Mouse (Mus musculus) kidney, adult 11 months (tissue): ENCODE data around the gene Phc2.
"Not testable (repeated sequence)": the region's sequence is repeated elsewhere in the genome, so short reads cannot be mapped to it uniquely, and the experiment has no call there.

Experiments
- DNase-seq: peaks from one replicate; pipeline ENCODE4 v3.0.0; 2022

Phc2 gene

GRCm38 (mm10) chr4:128646762-128647161 is 7.7 kb upstream of the Phc2 start:
- DNase-seq = no peak

- DNase-seq = peak; percentile 87
Observed at GRCm38 (mm10) chr4:128648567-128649255, 5.8 kb upstream of the Phc2 start.

- no peak for DNase-seq
Observed at GRCm38 (mm10) chr4:128651530-128651929, 3.0 kb upstream of the Phc2 start.

- DNase-seq = no peak
Observed at GRCm38 (mm10) chr4:128652584-128653298, 1.8 kb upstream of the Phc2 start.

- no peak for DNase-seq
Observed at GRCm38 (mm10) chr4:128655446-128655845, 944 bp downstream of the Phc2 start.

- DNase-seq = no peak
Observed at GRCm38 (mm10) chr4:128660196-128660595, 5.7 kb downstream of the Phc2 start.

GRCm38 (mm10) chr4:128661063-128661462 is 6.6 kb downstream of the Phc2 start:
- DNase-seq = no peak

- no peak for DNase-seq
Observed at GRCm38 (mm10) chr4:128664002-128664401, 9.5 kb downstream of the Phc2 start.

- not testable (repeated sequence) for DNase-seq
Observed at GRCm38 (mm10) chr4:128666362-128666761, 11.9 kb downstream of the Phc2 start.

- DNase-seq = not testable (repeated sequence)
Observed at GRCm38 (mm10) chr4:128667195-128667594, 12.7 kb downstream of the Phc2 start.

- no peak for DNase-seq
Observed at GRCm38 (mm10) chr4:128669229-128669628, 14.7 kb downstream of the Phc2 start.

- DNase-seq = peak; percentile 27
Observed at GRCm38 (mm10) chr4:128670566-128671191, 16.2 kb downstream of the Phc2 start.

- DNase-seq = no peak
Observed at GRCm38 (mm10) chr4:128672494-128672893, 18.0 kb downstream of the Phc2 start.

GRCm38 (mm10) chr4:128678564-128679217 is 24.2 kb downstream of the Phc2 start:
- no peak for DNase-seq

- DNase-seq = peak; percentile 50
Observed at GRCm38 (mm10) chr4:128681126-128681525, 26.6 kb downstream of the Phc2 start.

GRCm38 (mm10) chr4:128682281-128682680 is 27.8 kb downstream of the Phc2 start:
- no peak for DNase-seq

- DNase-seq = no peak
Observed at GRCm38 (mm10) chr4:128683706-128684105, 29.2 kb downstream of the Phc2 start.

- DNase-seq = no peak
Observed at GRCm38 (mm10) chr4:128684108-128684507, 29.6 kb downstream of the Phc2 start.

- no peak for DNase-seq
Observed at GRCm38 (mm10) chr4:128688513-128688913, 34.0 kb downstream of the Phc2 start.

- no peak for DNase-seq
Observed at GRCm38 (mm10) chr4:128688976-128689375, 34.5 kb downstream of the Phc2 start.

GRCm38 (mm10) chr4:128689739-128690304 is 35.3 kb downstream of the Phc2 start:
- DNase-seq = no peak

- no peak for DNase-seq
Observed at GRCm38 (mm10) chr4:128691195-128691594, 36.7 kb downstream of the Phc2 start.
